Mouse (Mus musculus): ENCODE data around the gene Rgs3. TPM values are rescaled to one million over a fixed set of nuclear protein-coding genes. Genes with fewer than 3 reads are reported as not detected.

The Rgs3 gene
- polyA plus RNA-seq, 1 experiment from 2014 or later = 50.4 TPM

DNA sequence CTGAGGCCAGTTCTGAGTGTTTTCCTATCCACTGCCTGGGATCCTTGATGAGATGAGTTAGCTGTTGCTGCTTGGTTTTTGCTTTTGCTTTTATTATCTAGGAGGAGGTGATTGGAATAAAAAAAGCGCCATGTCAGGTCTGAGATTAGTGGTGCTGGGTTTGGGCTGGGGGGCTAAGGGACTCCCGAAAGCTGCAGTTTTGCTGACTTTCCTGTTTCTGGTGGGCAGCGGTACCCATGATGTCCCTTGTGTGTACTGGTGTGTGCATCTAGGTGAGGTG, 60.3 kb downstream of the Rgs3 start:
- peak overlapping the region; percentile 12; the same call in 1 of the 2 replicates for H3K4me3 ChIP-seq (replicated peaks; ENCODE audit: low read length)
- H3K9me3 ChIP-seq (ENCODE audit: control insufficient read depth, low read length) = no peaks in the 10 kb centered on the region
- peak overlapping the region; percentile 42; the same call in 1 of the 2 replicates for H3K9ac ChIP-seq (replicated peaks; ENCODE audit: low read depth, low read length)
- no peak for ATAC-seq
- H3K4me2 ChIP-seq (ENCODE audit: low read length) = peak overlapping the region; percentile 24; the same call in 1 of the 2 replicates
- H3K27ac ChIP-seq (ENCODE audit: low read length) = peak overlapping the region; percentile 26; the same call in 1 of the 2 replicates
- H3K4me1 ChIP-seq (replicated peaks; ENCODE audit: control insufficient read depth, insufficient read depth, low read length) = peaks cover 31% of the 10 kb centered on the region
- no peaks in the 10 kb centered on the region for H3K36me3 ChIP-seq (ENCODE audit: control insufficient read depth, insufficient read depth)
- H3K27me3 ChIP-seq (replicated peaks; ENCODE audit: control insufficient read depth, insufficient read depth, low read length) = no peaks in the 10 kb centered on the region
- 85% methylated on average over 3 of the region's 3 CpGs for WGBS

DNA sequence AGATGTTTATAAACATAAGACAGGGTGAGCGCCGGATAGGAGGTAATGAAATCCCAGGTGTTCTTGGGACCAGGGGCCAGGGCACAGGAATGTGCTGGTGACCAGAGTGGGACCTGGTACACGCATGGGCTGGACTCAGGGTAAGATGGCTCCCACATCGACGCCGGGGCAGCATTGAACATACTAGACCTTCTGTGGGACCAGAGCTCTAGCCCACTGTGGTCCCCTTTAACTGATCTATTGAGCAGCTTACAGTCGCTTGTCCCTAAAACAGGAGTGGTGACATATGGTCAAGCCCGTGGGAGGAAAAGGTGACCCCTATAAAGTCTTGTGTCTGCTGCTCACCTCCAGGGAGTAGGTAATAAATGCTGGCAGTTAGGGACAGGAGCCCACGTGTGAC, 61.5 kb downstream of the Rgs3 start:
- Histone ChIP-seq H3K4me2 (ENCODE audit: low read length) (no peak overlapping the region), H3K27me3 (replicated peaks; ENCODE audit: control insufficient read depth, insufficient read depth, low read length) (no peaks in the 10 kb centered on the region), H3K4me1 (replicated peaks; ENCODE audit: control insufficient read depth, insufficient read depth, low read length) (peaks cover 31% of the 10 kb centered on the region), H3K4me3 (replicated peaks; ENCODE audit: low read length) (no peak overlapping the region), H3K27ac (ENCODE audit: low read length) (no peak overlapping the region), H3K36me3 (ENCODE audit: control insufficient read depth, insufficient read depth) (no peaks in the 10 kb centered on the region), H3K9me3 (ENCODE audit: control insufficient read depth, low read length) (no peaks in the 10 kb centered on the region), H3K9ac (replicated peaks; ENCODE audit: low read depth, low read length) (no peak overlapping the region)
- WGBS = 93% methylated on average over 9 of the region's 9 CpGs
- no peak for ATAC-seq

DNA sequence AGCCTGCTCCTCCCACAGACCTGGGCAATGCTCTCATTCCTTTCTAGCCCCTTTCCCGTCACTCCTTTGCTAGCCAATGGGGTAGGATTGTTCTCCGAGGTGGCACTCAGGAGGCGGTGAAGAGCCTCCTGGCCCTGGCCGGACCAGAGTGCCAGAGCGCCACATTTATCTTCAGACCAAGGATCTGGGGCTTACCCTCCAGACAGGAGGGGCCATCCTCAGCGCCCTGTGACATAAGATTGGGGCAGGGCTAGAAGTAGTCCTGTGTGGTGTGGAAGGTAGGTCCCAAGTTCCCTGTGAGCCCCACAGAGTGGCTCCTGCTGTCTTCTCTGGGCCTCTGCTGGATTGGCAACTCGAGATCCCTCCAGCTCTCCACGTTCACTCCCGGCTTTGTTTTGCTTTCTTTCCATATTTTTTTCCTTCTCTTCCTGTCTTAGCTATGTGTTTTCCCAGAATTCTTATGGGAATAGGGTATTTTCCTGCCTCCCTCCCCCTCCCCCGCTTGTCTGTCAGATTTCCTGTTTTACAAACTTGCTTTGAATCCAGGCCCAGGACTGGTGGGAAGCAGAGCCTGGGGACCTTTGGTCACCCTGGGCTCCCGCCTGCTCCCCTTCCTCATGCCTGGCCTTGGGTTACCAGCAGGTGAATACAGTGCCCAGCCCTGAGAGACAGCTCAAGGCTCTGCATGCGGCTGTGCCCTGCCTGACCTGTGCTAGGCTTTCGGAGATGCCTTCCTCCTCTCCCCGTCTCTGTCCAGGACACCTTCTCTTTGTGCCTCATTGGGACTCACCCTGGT, 62.4 kb downstream of the Rgs3 start:
- no peaks in the 10 kb centered on the region for H3K27me3 ChIP-seq (replicated peaks; ENCODE audit: control insufficient read depth, insufficient read depth, low read length)
- H3K36me3 ChIP-seq (ENCODE audit: control insufficient read depth, insufficient read depth) = no peaks in the 10 kb centered on the region
- no peak overlapping the region; the same call in 1 of the 2 replicates for H3K27ac ChIP-seq (ENCODE audit: low read length)
- 81% methylated on average over 14 of the region's 14 CpGs for whole genome bisulfite sequencing
- H3K9me3 ChIP-seq (ENCODE audit: control insufficient read depth, low read length) = no peaks in the 10 kb centered on the region
- ATAC-seq = no peak
- H3K9ac ChIP-seq (replicated peaks; ENCODE audit: low read depth, low read length) = no peak overlapping the region
- H3K4me1 ChIP-seq (replicated peaks; ENCODE audit: control insufficient read depth, insufficient read depth, low read length) = peaks cover 38% of the 10 kb centered on the region
- H3K4me2 ChIP-seq (ENCODE audit: low read length) = no peak overlapping the region
- no peak overlapping the region for H3K4me3 ChIP-seq (replicated peaks; ENCODE audit: low read length)

DNA sequence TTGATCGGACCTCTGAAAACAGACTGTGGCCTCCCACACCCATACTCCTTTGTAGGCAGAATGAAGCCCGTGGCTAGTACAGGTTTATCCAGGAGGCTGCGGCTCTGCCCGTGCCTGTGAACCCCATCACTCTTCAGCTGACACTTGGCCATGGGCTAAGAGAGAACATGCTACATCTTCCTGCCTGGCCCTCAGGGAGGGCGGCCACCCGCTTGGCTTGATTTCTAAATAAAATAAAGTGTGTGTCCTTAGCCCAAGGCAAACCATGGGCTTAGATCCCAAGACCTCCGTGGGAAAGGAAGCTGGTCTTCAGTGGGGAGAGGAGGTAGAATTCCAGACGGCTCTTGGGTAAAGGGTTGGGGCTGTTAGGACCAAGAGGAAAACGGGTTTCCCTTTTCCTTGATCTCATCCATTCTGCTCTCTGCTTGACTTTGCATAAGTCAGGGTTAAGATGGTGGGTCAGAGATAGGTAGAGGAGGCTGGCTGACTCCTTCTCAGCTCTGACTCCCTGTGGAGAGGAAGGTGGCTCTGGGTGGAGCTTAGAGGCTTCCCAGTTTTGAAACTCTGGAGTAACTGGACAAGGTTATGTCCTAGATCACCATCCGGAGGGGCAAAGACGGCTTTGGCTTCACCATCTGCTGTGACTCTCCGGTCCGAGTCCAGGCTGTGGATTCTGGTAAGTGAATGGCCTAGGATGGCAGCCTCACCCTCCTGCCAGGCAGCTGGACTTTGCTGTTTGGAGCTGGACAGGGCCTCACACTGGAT, 63.8 kb downstream of the Rgs3 start:
- Histone ChIP-seq H3K4me1 (replicated peaks; ENCODE audit: control insufficient read depth, insufficient read depth, low read length) (peaks cover 39% of the 10 kb centered on the region), H3K4me3 (replicated peaks; ENCODE audit: low read length) (no peak overlapping the region), H3K9me3 (ENCODE audit: control insufficient read depth, low read length) (no peaks in the 10 kb centered on the region), H3K27me3 (replicated peaks; ENCODE audit: control insufficient read depth, insufficient read depth, low read length) (no peaks in the 10 kb centered on the region), H3K36me3 (ENCODE audit: control insufficient read depth, insufficient read depth) (no peaks in the 10 kb centered on the region), H3K9ac (replicated peaks; ENCODE audit: low read depth, low read length) (no peak overlapping the region), H3K27ac (ENCODE audit: low read length) (0 out of 2 replicates have a peak overlapping the region, but pooled peaks have one; percentile 18), H3K4me2 (ENCODE audit: low read length) (no peak overlapping the region)
- ATAC-seq = no peak
- WGBS = 84% methylated on average over 13 of the region's 13 CpGs

DNA sequence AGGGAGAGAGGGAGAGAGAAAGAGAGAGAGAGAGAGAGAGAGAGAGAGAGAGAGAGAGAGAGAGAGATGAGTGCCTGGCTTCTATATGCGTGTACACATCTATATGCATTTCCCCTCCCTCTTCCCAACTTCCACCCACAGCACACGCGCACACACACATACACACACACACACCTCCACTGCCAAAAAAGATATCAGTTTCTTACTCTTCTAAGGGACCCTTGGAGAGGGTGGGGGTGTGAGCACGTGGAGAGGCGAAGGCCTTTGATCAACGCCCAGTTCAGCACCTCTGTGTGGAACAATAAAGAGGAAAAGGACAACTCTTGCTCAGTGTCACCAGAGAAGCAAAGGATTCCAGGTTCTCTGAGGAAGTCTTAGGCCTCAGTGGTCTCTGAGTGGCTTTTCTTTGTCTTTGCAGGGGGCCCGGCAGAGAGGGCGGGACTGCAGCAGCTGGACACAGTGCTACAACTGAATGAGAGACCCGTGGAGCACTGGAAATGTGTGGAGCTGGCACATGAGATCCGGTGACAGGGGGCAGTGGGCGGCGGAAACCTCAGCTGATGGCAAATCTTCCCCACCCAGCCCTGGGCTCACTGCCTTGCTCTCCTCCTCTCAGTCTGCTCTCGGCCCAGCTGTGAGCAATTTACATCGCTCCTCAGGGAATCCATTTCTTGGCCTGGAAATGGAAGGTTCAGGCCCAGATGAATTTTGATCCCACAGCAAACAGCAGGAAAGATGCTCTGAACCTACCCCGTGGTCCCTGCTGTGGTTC, 65.2 kb downstream of the Rgs3 start:
- no peaks in the 10 kb centered on the region for H3K9me3 ChIP-seq (ENCODE audit: control insufficient read depth, low read length)
- H3K4me3 ChIP-seq (replicated peaks; ENCODE audit: low read length) = no peak overlapping the region
- H3K4me1 ChIP-seq (replicated peaks; ENCODE audit: control insufficient read depth, insufficient read depth, low read length) = peaks cover 25% of the 10 kb centered on the region
- 30% methylated on average over 15 of the region's 15 CpGs for WGBS
- no peak overlapping the region for H3K4me2 ChIP-seq (ENCODE audit: low read length)
- peak; percentile 65 for ATAC-seq
- H3K27me3 ChIP-seq (replicated peaks; ENCODE audit: control insufficient read depth, insufficient read depth, low read length) = no peaks in the 10 kb centered on the region
- H3K36me3 ChIP-seq (ENCODE audit: control insufficient read depth, insufficient read depth) = no peaks in the 10 kb centered on the region
- no peak overlapping the region for H3K9ac ChIP-seq (replicated peaks; ENCODE audit: low read depth, low read length)
- peak overlapping the region; percentile 16 for H3K27ac ChIP-seq (ENCODE audit: low read length)

DNA sequence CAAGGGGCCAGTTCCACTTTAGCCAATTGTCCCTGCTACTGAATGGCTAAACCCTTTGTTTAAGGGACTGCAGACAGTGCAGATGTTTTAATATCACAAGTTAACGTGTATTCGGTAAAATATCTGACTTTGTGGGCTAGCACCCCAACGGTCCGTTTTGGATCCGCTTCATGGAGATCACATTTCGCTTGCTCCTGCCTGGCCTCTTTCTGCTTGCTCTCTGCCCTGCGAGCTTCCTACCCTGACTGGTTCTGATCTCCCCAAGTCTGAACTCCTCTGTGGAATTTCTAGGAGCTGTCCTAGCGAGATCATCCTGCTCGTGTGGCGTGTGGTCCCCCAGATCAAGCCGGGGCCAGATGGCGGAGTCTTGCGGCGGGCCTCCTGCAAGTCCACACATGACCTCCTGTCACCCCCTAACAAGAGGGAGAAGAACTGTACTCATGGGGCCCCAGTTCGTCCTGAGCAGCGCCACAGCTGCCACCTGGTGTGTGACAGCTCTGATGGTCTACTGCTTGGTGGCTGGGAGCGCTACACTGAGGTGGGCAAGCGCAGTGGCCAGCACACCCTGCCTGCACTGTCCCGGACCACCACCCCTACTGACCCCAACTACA, 65.9 kb downstream of the Rgs3 start:
- Histone ChIP-seq H3K9ac (replicated peaks; ENCODE audit: low read depth, low read length) (no peak overlapping the region), H3K27me3 (replicated peaks; ENCODE audit: control insufficient read depth, insufficient read depth, low read length) (no peaks in the 10 kb centered on the region), H3K4me3 (replicated peaks; ENCODE audit: low read length) (no peak overlapping the region), H3K4me1 (replicated peaks; ENCODE audit: control insufficient read depth, insufficient read depth, low read length) (peaks cover 23% of the 10 kb centered on the region), H3K36me3 (ENCODE audit: control insufficient read depth, insufficient read depth) (no peaks in the 10 kb centered on the region), H3K9me3 (ENCODE audit: control insufficient read depth, low read length) (no peaks in the 10 kb centered on the region), H3K4me2 (ENCODE audit: low read length) (no peak overlapping the region), H3K27ac (ENCODE audit: low read length) (peak overlapping the region; percentile 16)
- ATAC-seq = no peak
- 86% methylated on average over 19 of the region's 19 CpGs for WGBS

DNA sequence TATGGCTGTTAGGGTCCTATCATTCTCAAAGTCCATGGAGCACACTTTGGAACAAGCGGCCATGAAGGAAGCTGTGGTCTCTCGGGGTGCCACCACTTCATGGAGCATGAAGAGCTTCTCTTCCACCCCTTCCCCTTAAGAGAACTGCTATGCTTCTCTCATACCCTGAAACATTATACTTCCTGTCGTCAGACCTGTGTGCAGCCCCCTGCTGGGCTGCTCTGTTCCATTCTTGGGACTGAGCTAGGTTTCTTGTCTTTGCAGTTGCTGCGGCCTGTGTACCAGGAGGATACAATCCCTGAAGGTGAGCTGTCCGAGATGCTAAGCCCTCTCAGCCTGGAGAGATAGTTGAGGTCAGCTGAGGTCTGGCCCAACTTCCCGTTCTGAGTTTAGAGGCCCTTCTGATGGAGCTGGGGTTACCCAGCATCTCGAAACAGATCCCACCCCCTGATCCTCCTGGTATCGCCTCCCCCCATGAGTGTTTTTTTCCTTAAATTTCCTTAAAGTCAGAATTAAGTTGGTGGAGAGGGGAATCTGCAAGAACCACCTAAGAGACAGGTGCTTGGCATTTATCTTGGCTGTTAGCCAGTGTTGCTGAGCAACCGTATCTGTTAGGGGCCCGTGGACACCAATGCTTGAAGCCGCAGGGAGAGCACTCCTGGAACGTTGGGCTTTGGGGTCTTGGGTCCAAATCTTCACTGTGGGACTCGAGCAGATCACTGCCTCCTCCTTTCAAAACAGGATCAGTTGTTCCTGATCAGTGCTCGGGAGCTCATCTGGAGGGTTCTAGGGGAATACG, 66.8 kb downstream of the Rgs3 start:
- Histone ChIP-seq H3K36me3 (ENCODE audit: control insufficient read depth, insufficient read depth) (no peaks in the 10 kb centered on the region), H3K9me3 (ENCODE audit: control insufficient read depth, low read length) (no peaks in the 10 kb centered on the region), H3K27ac (ENCODE audit: low read length) (no peak overlapping the region), H3K4me2 (ENCODE audit: low read length) (no peak overlapping the region), H3K4me1 (replicated peaks; ENCODE audit: control insufficient read depth, insufficient read depth, low read length) (peaks cover 23% of the 10 kb centered on the region), H3K4me3 (replicated peaks; ENCODE audit: low read length) (no peak overlapping the region), H3K27me3 (replicated peaks; ENCODE audit: control insufficient read depth, insufficient read depth, low read length) (no peaks in the 10 kb centered on the region), H3K9ac (replicated peaks; ENCODE audit: low read depth, low read length) (no peak overlapping the region)
- 65% methylated on average over 15 of the region's 15 CpGs for WGBS
- ATAC-seq = no peak

DNA sequence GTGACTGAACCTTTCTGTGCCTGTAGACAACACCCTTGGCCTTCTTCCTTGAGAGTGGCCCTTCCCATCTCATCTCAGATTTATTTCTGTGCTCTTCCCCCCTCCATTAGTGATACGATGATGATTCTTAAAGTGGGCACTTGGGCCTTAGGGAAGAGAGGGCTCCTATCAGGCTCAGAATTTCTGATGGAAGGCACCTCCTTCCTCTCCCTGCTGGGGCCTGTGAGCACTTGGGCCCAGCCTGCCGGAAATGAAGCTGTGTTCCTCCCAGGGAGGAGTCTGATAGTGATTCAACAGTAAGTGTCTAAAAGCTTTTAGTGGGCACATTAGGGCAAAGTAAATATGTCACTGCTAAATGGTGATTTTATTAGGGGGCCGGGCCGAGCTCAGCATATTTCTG, 67.7 kb downstream of the Rgs3 start:
- Histone ChIP-seq H3K9me3 (ENCODE audit: control insufficient read depth, low read length) (no peaks in the 10 kb centered on the region), H3K27me3 (replicated peaks; ENCODE audit: control insufficient read depth, insufficient read depth, low read length) (no peaks in the 10 kb centered on the region), H3K4me2 (ENCODE audit: low read length) (no peak overlapping the region), H3K4me3 (replicated peaks; ENCODE audit: low read length) (no peak overlapping the region), H3K4me1 (replicated peaks; ENCODE audit: control insufficient read depth, insufficient read depth, low read length) (peaks cover 23% of the 10 kb centered on the region), H3K27ac (ENCODE audit: low read length) (no peak overlapping the region), H3K9ac (replicated peaks; ENCODE audit: low read depth, low read length) (no peak overlapping the region), H3K36me3 (ENCODE audit: control insufficient read depth, insufficient read depth) (no peaks in the 10 kb centered on the region)
- ATAC-seq = no peak
- 89% methylated on average over 4 of the region's 4 CpGs for WGBS

Measured in forebrain, embryonic 16.5 days (tissue).